Mouse (Mus musculus) CH12.LX (cell line): Measurements from ENCODE around the gene Erbb3.

Source experiments
- CTCF ChIP-seq, 2 experiments: IDR thresholded peaks in 1 of 2; conservative IDR thresholded peaks in 1 of 2; 2 replicates each; pipeline ENCODE4 v1.5.1; 2011 to 2012; ENCODE audit warnings: low read depth in 2 of 2, low read length in 2 of 2, improper control_type of control experiment in 1 of 2, inconsistent platforms in 1 of 2, mild to moderate bottlenecking in 1 of 2, moderate library complexity in 1 of 2
- E2F4 ChIP-seq: IDR thresholded peaks from 2 replicates; pipeline ENCODE4 v1.6.1; 2011; ENCODE audit warnings: low read depth, low read length, improper control_type of control experiment; ENCODE audit not compliant: insufficient replicate concordance
- EP300 ChIP-seq: IDR thresholded peaks from 2 replicates; pipeline ENCODE4 v1.6.1; 2011; ENCODE audit warnings: low read length, improper control_type of control experiment
- ETS1 ChIP-seq: conservative IDR thresholded peaks from 2 replicates; pipeline ENCODE4 v1.6.1; 2012; ENCODE audit warnings: low read depth, mild to moderate bottlenecking, inconsistent platforms, low read length, improper control_type of control experiment, moderate library complexity
- HCFC1 ChIP-seq: IDR thresholded peaks from 2 replicates; pipeline ENCODE4 v1.6.1; 2012; ENCODE audit warnings: low read depth, mild to moderate bottlenecking, inconsistent platforms, low read length, improper control_type of control experiment
- JUN ChIP-seq: IDR thresholded peaks from 2 replicates; pipeline ENCODE4 v1.6.1; 2011; ENCODE audit warnings: low read depth, mild to moderate bottlenecking, low read length, improper control_type of control experiment, moderate library complexity; ENCODE audit not compliant: insufficient read depth
- MAFK ChIP-seq: IDR thresholded peaks from 2 replicates; pipeline ENCODE4 v1.6.1; 2011; ENCODE audit warnings: low read length, improper control_type of control experiment; ENCODE audit not compliant: insufficient replicate concordance
- MAZ ChIP-seq: IDR thresholded peaks from 2 replicates; pipeline ENCODE4 v1.6.1; 2012; ENCODE audit warnings: low read depth, mild to moderate bottlenecking, inconsistent platforms, low read length, improper control_type of control experiment, moderate library complexity
- POLR2A ChIP-seq: IDR thresholded peaks from 2 replicates; pipeline ENCODE4 v1.6.1; 2011; ENCODE audit warnings: low read depth, mild to moderate bottlenecking, improper control_type of control experiment, low read length
- RCOR1 ChIP-seq: conservative IDR thresholded peaks from 2 replicates; pipeline ENCODE4 v1.6.1; 2012; ENCODE audit warnings: low read depth, mild to moderate bottlenecking, inconsistent platforms, low read length, improper control_type of control experiment
- USF1 ChIP-seq: IDR thresholded peaks from 2 replicates; pipeline ENCODE4 v1.6.1; 2014; ENCODE audit warnings: low read depth, mild to moderate bottlenecking, inconsistent platforms, low read length, improper control_type of control experiment
- ZKSCAN1 ChIP-seq: IDR thresholded peaks from 2 replicates; pipeline ENCODE4 v1.6.1; 2012; ENCODE audit warnings: low read depth, inconsistent platforms, low read length, improper control_type of control experiment, borderline replicate concordance
- ZNF384 ChIP-seq: IDR thresholded peaks from 2 replicates; pipeline ENCODE4 v1.6.1; 2012; ENCODE audit warnings: low read depth, low read length, improper control_type of control experiment, inconsistent platforms

- no peak for TF ChIP-seq EP300
- TF ChIP-seq CTCF (conservative IDR thresholded peaks at IDR 0.05 in 1 of 2, IDR thresholded peaks at IDR 0.05 in 1 of 2; ENCODE audit: low read depth in 2 of 2, low read length in 2 of 2): no peak
- no peak for TF ChIP-seq JUN
- TF ChIP-seq POLR2A: no peak; the same call in 1 of the 2 replicates
- no peak for TF ChIP-seq USF1
- TF ChIP-seq HCFC1: no peak
- no peak for TF ChIP-seq RCOR1
- TF ChIP-seq ZNF384: peak; percentile 20; the same call in 1 of the 2 replicates
- no peak for TF ChIP-seq MAFK
- no peak for TF ChIP-seq MAZ
- TF ChIP-seq E2F4: no peak
- no peak for TF ChIP-seq ETS1
- no peak for TF ChIP-seq ZKSCAN1
Measured at GRCm38 (mm10) chr10:128622702-128623101, 33.2 kb upstream of the Erbb3 start.
